Mouse (Mus musculus) hindbrain, embryonic 14.5 days (tissue): ENCODE results near the gene Lgi4. TPM values are rescaled to one million over a fixed set of nuclear protein-coding genes. Genes with fewer than 3 reads are reported as not detected.

Experiments
- ATAC-seq: fragments of 200-750 bp; cut with Nextera tagmentation; 2 replicates; pipeline ENCODE4 v1.8.0; 2017; ENCODE audit warnings: moderate number of reproducible peaks, mild to moderate bottlenecking, moderate TSS enrichment, moderate library complexity; ENCODE audit not compliant: low FRiP score
- DNase-seq: peaks from one replicate; pipeline ENCODE4 v3.0.0-alpha.2; 2015; ENCODE audit warnings: low spot score
- H3K27ac ChIP-seq: fragments of 300-500 bp; sonication (generic); 2 replicates; pipeline ENCODE4 v1.5.1; 2014; ENCODE audit warnings: mild to moderate bottlenecking, moderate library complexity
- H3K27me3 ChIP-seq: fragments of 300-500 bp; sonication (generic); 2 replicates; pipeline ENCODE4 v1.6.1; 2014; ENCODE audit warnings: mild to moderate bottlenecking, low read length, mixed read lengths; ENCODE audit not compliant: control insufficient read depth, insufficient read depth
- H3K36me3 ChIP-seq: fragments of 300-500 bp; sonication (generic); replicated peaks from 2 replicates; pipeline ENCODE4 v1.6.1; 2014; ENCODE audit not compliant: control insufficient read depth, insufficient read depth
- H3K4me1 ChIP-seq: fragments of 300-500 bp; sonication (generic); replicated peaks from 2 replicates; pipeline ENCODE4 v1.6.1; 2014; ENCODE audit warnings: antibody characterized with exemption, low read length, mixed read lengths; ENCODE audit not compliant: control insufficient read depth, insufficient read depth
- H3K4me2 ChIP-seq: fragments of 300-500 bp; sonication (generic); replicated peaks from 2 replicates; pipeline ENCODE4 v1.6.1; 2014; ENCODE audit warnings: mild to moderate bottlenecking, moderate library complexity
- H3K4me3 ChIP-seq: fragments of 300-500 bp; sonication (generic); replicated peaks from 2 replicates; pipeline ENCODE4 v1.5.1; 2014; ENCODE audit warnings: mild to moderate bottlenecking, low read length
- H3K9ac ChIP-seq: fragments of 300-500 bp; sonication (generic); 2 replicates; pipeline ENCODE4 v1.6.1; 2014
- H3K9me3 ChIP-seq: fragments of 300-500 bp; sonication (generic); 2 replicates; pipeline ENCODE4 v1.6.1; 2016; ENCODE audit warnings: low read length; ENCODE audit not compliant: control insufficient read depth
- WGBS: fragments of 180-500 bp; shearing (Covaris S2); extraction: QIAGEN DNeasy Blood & Tissue Kit; methylation state at CpG from one replicate; pipeline ENCODE4 v1.1.7; 2014; 5-methylcytosine and 5-hydroxymethylcytosine counted together
- microRNA-seq: library from miRNA; unstranded; fragments of <30 nt; microRNA quantifications from one replicate; pipeline ENCODE4, GENCODE M21; 2016
- polyA plus RNA-seq: library from polyadenylated mRNA; unstranded; fragments of >200 nt; fragmentation: Nextera tagmentation; extraction: Ambion mirVana; gene quantifications from 2 replicates; pipeline ENCODE4 v1.2.1, GENCODE M21; 2014

The Lgi4 gene
- polyA plus RNA-seq, 1 experiment from 2014 or later: 0.28 TPM

- H3K4me3 ChIP-seq: no peak overlapping the region
- DNase-seq: no peak
- 40% methylated on average over 17 of the region's 17 CpGs for WGBS
Measured at GRCm38 (mm10) chr7:31115587-31116043, 56.5 kb downstream of the Lgi4 start.

GRCm38 (mm10) chr7:31116721-31117145 lies 57.6 kb downstream of the Lgi4 start:
- Histone ChIP-seq H3K27ac (no peak overlapping the region), H3K27me3 (no peaks in the 10 kb centered on the region), H3K36me3 (no peaks in the 10 kb centered on the region), H3K4me1 (no peaks in the 10 kb centered on the region), H3K9me3 (no peaks in the 10 kb centered on the region), H3K9ac (no peak overlapping the region), H3K4me3 (no peak overlapping the region), H3K4me2 (no peak overlapping the region)
- DNase-seq (no peak), ATAC-seq (no peak)
- 44% methylated on average over 16 of the region's 16 CpGs for WGBS

More at GRCm38 (mm10) chr7:31115587-31116043, 56.5 kb downstream of the Lgi4 start:
- no peaks in the 10 kb centered on the region for H3K27me3 ChIP-seq
- no peak for ATAC-seq
- no peaks in the 10 kb centered on the region for H3K9me3 ChIP-seq
- H3K36me3 ChIP-seq: no peaks in the 10 kb centered on the region
- H3K4me1 ChIP-seq: no peaks in the 10 kb centered on the region
- no peak overlapping the region for H3K9ac ChIP-seq
- H3K27ac ChIP-seq: no peak overlapping the region
- no peak overlapping the region for H3K4me2 ChIP-seq

- DNase-seq (no peak), ATAC-seq (no peak)
- Histone ChIP-seq H3K4me3 (no peak overlapping the region), H3K36me3 (no peaks in the 10 kb centered on the region), H3K9me3 (no peaks in the 10 kb centered on the region), H3K4me1 (no peaks in the 10 kb centered on the region), H3K27me3 (no peaks in the 10 kb centered on the region), H3K9ac (no peak overlapping the region), H3K27ac (no peak overlapping the region), H3K4me2 (no peak overlapping the region)
- WGBS: 80% methylated on average over 11 of the region's 11 CpGs
Measured at GRCm38 (mm10) chr7:31117465-31117864, 58.3 kb downstream of the Lgi4 start.

- no peak overlapping the region for H3K9ac ChIP-seq
- 77% methylated on average over 7 of the region's 7 CpGs for WGBS
- H3K4me1 ChIP-seq: no peaks in the 10 kb centered on the region
- H3K27ac ChIP-seq: no peak overlapping the region
- DNase-seq (no peak), ATAC-seq (no peak)
- H3K4me3 ChIP-seq: no peak overlapping the region
- no peaks in the 10 kb centered on the region for H3K27me3 ChIP-seq
- H3K9me3 ChIP-seq: no peaks in the 10 kb centered on the region
- H3K36me3 ChIP-seq: no peaks in the 10 kb centered on the region
- no peak overlapping the region for H3K4me2 ChIP-seq
Measured at GRCm38 (mm10) chr7:31118486-31118885, 59.3 kb downstream of the Lgi4 start.

GRCm38 (mm10) chr7:31119556-31119955 lies 60.4 kb downstream of the Lgi4 start:
- H3K4me3 ChIP-seq: no peak overlapping the region
- peaks cover under 1% of the 10 kb centered on the region; the same call in 1 of the 2 replicates for H3K27me3 ChIP-seq
- DNase-seq (no peak), ATAC-seq (no peak)
- H3K9ac ChIP-seq: no peak overlapping the region
- H3K36me3 ChIP-seq: no peaks in the 10 kb centered on the region
- no peak overlapping the region for H3K4me2 ChIP-seq
- 91% methylated on average over 5 of the region's 5 CpGs for WGBS
- no peaks in the 10 kb centered on the region for H3K9me3 ChIP-seq
- H3K4me1 ChIP-seq: no peaks in the 10 kb centered on the region
- H3K27ac ChIP-seq: no peak overlapping the region

Small RNA genes within 50 kb of the gene (microRNA-seq; reads per million reads assigned to microRNA genes)
- gene Mir7050: not detected

Other genes with a start within 250 kb of the Lgi4 start
- gene Ffar2, start 235.6 kb upstream of the Lgi4 start, polyA plus RNA-seq: 0.22 TPM in 1 of 2 replicates, not detected in the other
- gene Ffar3, start 203.2 kb upstream of the Lgi4 start, polyA plus RNA-seq: not detected in 2 replicates
- not detected in 2 replicates for gene Ffar1, start 197.8 kb upstream of the Lgi4 start, polyA plus RNA-seq
- 0.17 TPM in 1 of 2 replicates, not detected in the other for gene Cd22, start 179.0 kb upstream of the Lgi4 start, polyA plus RNA-seq
- 3.4 and 4.3 TPM in 2 replicates for gene Mag, start 144.5 kb upstream of the Lgi4 start, polyA plus RNA-seq
- gene Hamp2, start 134.7 kb upstream of the Lgi4 start, polyA plus RNA-seq: not detected in 2 replicates
- gene Hamp, start 115.3 kb upstream of the Lgi4 start, polyA plus RNA-seq: not detected in 2 replicates
- 24.9 and 26.5 TPM in 2 replicates for gene Usf2, start 102.5 kb upstream of the Lgi4 start, polyA plus RNA-seq
- 19.6 and 21.7 TPM in 2 replicates for gene Lsr, start 85.9 kb upstream of the Lgi4 start, polyA plus RNA-seq
- 0.22 and 1.0 TPM in 2 replicates for gene Fam187b, start 85.6 kb upstream of the Lgi4 start, polyA plus RNA-seq
- gene Fxyd5, start 16.9 kb upstream of the Lgi4 start, polyA plus RNA-seq: 13.6 and 14.8 TPM in 2 replicates
- gene Fxyd7, start 7.9 kb upstream of the Lgi4 start, polyA plus RNA-seq: 236 and 249 TPM in 2 replicates
- gene Fxyd1, start 2.1 kb upstream of the Lgi4 start, polyA plus RNA-seq: 34.1 and 59.0 TPM in 2 replicates
- 0.66 TPM in 1 of 2 replicates, not detected in the other for gene Fxyd3, start 17.4 kb downstream of the Lgi4 start, polyA plus RNA-seq
- 0.55 and 0.67 TPM in 2 replicates for gene Hpn, start 55.9 kb downstream of the Lgi4 start, polyA plus RNA-seq
- 13.0 and 18.3 TPM in 2 replicates for gene Scn1b, start 67.7 kb downstream of the Lgi4 start, polyA plus RNA-seq
- gene Gramd1a, start 96.6 kb downstream of the Lgi4 start, polyA plus RNA-seq: 191 and 198 TPM in 2 replicates
- not detected in 2 replicates for gene Scgb2b2, start 231.2 kb downstream of the Lgi4 start, polyA plus RNA-seq
- not detected in 2 replicates for gene Scgb1b2, start 232.5 kb downstream of the Lgi4 start, polyA plus RNA-seq